Mouse (Mus musculus): ENCODE measurements around the gene Bank1.

Bank1 gene

DNA sequence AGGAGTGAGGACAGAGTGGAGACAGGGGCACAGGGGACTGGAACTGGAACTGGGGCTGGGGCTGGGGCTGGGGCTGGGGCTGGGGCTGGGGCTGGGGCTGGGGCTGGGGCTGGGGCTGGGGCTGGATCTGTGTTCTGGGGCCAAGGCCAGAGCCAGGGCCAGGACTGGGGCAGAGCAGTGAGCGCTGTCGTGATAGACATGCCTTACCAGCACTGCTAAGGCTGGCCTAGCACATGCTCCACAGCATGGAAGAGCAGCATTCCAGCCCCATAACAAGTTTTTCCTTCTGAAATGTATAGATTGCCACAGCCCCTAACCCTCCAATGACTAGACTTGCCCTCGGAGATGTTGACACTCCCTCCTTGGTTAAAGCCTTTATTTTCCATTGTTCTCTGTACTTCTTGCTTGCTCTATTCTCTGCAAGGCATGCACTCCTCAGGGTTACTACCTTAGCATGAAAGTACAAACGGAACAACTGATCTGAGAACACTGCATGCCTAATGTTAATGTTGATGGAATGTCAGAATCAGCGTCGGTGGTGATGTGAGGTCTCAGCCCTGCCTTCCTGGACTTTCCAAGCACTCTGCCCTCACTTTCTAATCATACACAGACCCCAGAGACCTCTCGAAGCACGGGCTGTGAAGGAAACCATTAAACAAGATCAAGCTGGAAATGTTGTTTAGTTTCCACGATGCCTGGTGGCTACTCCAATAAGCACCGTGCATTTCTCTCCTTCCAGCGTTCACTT is 318.6 kb downstream of the Bank1 start:
- no peak for DNase-seq (ENCODE audit: low read depth, low spot score)
